Mouse (Mus musculus): ENCODE results near the gene Trim46.

DNA sequence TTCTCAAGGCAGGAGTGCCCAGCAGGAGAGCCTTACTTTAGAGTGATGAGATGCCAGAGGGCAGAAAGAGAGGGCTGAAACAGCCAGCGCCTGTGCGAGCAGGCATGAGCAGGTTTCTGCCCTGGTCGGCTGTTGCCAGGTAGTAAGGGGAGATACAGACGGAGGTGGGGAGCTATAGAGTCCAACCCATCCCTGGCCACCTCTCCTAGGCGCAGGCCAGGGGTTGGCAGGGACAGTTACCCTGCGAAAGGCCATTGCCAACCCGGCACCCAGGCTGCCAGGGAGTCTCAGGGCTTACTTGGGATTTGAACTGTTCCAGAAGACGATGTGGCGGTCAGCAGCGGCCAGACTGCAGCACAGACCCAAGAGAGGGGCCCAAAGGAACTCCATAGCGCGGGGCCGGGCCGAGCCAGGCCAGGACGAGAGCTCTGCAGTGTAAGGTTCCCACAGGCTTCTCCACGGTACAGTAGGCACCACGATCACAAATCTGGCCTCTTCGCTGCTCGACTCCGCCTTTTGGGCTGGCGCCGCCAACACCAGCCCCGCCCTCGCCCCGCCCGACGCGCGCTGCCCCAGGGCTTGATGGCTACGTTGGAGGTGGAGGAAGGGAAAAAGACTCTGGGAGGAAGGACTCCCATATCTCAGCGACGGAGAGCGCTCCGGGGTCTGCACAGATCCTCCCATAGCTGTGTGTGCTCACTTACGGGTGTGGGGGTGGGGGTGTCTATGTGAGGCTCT, 33.2 kb upstream of the Trim46 start:
- TF ChIP-seq CTCF (IDR thresholded peaks at IDR 0.05; ENCODE audit: low read depth, low read length), result no peak
- no peak for TF ChIP-seq GATA1 (IDR thresholded peaks at IDR 0.05; ENCODE audit: borderline replicate concordance, low read length)

Measured in G1E (cell line).